Mouse (Mus musculus) bone marrow macrophage, adult 2 months (primary cell): ENCODE data around the gene Esrrg.

ENCODE experiments used
- CTCF ChIP-seq: IDR thresholded peaks from 2 replicates; pipeline ENCODE4 v1.5.1; 2012; ENCODE audit warnings: low read depth, mild to moderate bottlenecking, low read length, moderate library complexity
- POLR2A ChIP-seq: IDR thresholded peaks from 2 replicates; pipeline ENCODE4 v1.6.1; 2012; ENCODE audit warnings: mild to moderate bottlenecking, low read depth, low read length, borderline replicate concordance

DNA sequence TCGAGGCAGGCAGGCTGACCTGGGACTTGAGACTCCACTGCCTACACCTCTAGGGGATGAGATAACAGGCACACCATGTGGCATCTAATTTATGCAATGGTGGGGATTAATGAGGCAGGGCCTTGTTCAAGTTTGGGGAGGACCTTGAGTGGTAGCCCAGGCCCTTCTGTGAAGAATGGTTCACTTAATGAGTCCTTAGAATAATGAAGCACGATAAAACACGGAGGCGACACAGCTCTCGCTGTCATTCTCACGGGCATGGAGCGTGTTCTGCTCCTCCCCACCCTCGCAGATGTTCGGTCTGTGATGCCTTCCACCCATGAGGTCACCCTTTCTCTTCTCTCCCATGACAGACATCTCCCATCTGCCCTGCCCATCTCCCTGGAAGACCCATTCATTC lies 350.6 kb downstream of the Esrrg start:
- no peak for TF ChIP-seq POLR2A
- no peak for TF ChIP-seq CTCF
